Mouse (Mus musculus): ENCODE measurements around the gene Muc15. TPM values are rescaled to one million over a fixed set of nuclear protein-coding genes. Genes with fewer than 3 reads are reported as not detected.

Muc15 gene
- polyA plus RNA-seq, 1 experiment, result 0.25 TPM

- H3K27ac ChIP-seq (ENCODE audit: control insufficient read depth, insufficient read depth, low read depth, low read length), result no peak overlapping the region
- no peak overlapping the region for H3K4me3 ChIP-seq (ENCODE audit: control insufficient read depth, low read depth, low read length)
- no peaks in the 10 kb centered on the region for H3K4me1 ChIP-seq (ENCODE audit: control insufficient read depth, insufficient read depth, low read length)
- H3K27me3 ChIP-seq (ENCODE audit: control insufficient read depth, insufficient read depth, low read length), result no peaks in the 10 kb centered on the region
- H3K36me3 ChIP-seq (ENCODE audit: control insufficient read depth, insufficient read depth, low read length), result no peaks in the 10 kb centered on the region
- TF ChIP-seq CTCF (IDR thresholded peaks at IDR 0.05; ENCODE audit: control insufficient read depth, insufficient read depth, insufficient replicate concordance, low read depth, low read length) (no peak), POLR2A (IDR thresholded peaks at IDR 0.05; ENCODE audit: control insufficient read depth, low read depth, low read length) (no peak)
Measured at GRCm38 (mm10) chr2:110737981-110738380, 16.8 kb downstream of the Muc15 start.

DNA sequence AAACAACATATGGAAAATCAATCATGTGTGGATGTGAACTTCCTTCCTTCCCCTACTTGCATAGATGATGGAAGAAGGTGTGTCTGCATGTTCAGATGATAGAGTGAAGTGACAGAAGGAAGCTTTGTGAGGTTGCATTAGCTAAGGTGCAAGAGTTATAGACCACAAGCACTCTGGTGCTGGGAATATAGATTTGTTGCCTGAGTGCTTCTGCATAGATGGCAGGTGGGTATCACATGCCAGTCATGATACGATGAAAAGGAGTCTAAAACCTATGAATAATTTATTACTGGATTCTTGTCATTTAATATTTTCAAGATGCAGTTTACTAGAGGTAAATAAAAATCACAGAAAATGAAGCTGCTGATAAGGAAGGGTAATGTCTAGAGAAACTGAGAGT lies 18.6 kb downstream of the Muc15 start:
- Histone ChIP-seq H3K27me3 (ENCODE audit: control insufficient read depth, insufficient read depth, low read length) (no peaks in the 10 kb centered on the region), H3K4me3 (ENCODE audit: control insufficient read depth, low read depth, low read length) (no peak overlapping the region), H3K36me3 (ENCODE audit: control insufficient read depth, insufficient read depth, low read length) (no peaks in the 10 kb centered on the region), H3K27ac (ENCODE audit: control insufficient read depth, insufficient read depth, low read depth, low read length) (no peak overlapping the region), H3K4me1 (ENCODE audit: control insufficient read depth, insufficient read depth, low read length) (no peaks in the 10 kb centered on the region)
- no peak for TF ChIP-seq CTCF (IDR thresholded peaks at IDR 0.05; ENCODE audit: control insufficient read depth, insufficient read depth, insufficient replicate concordance, low read depth, low read length)
- TF ChIP-seq POLR2A (IDR thresholded peaks at IDR 0.05; ENCODE audit: control insufficient read depth, low read depth, low read length), result no peak

- Histone ChIP-seq H3K36me3 (ENCODE audit: control insufficient read depth, insufficient read depth, low read length) (no peaks in the 10 kb centered on the region), H3K27ac (ENCODE audit: control insufficient read depth, insufficient read depth, low read depth, low read length) (no peak overlapping the region), H3K4me1 (ENCODE audit: control insufficient read depth, insufficient read depth, low read length) (no peaks in the 10 kb centered on the region), H3K27me3 (ENCODE audit: control insufficient read depth, insufficient read depth, low read length) (no peaks in the 10 kb centered on the region), H3K4me3 (ENCODE audit: control insufficient read depth, low read depth, low read length) (no peak overlapping the region)
- TF ChIP-seq CTCF (IDR thresholded peaks at IDR 0.05; ENCODE audit: control insufficient read depth, insufficient read depth, insufficient replicate concordance, low read depth, low read length), result no peak
- no peak for TF ChIP-seq POLR2A (IDR thresholded peaks at IDR 0.05; ENCODE audit: control insufficient read depth, low read depth, low read length)
Measured at GRCm38 (mm10) chr2:110740493-110740892, 19.4 kb downstream of the Muc15 start.

GRCm38 (mm10) chr2:110757556-110757955 lies 36.4 kb downstream of the Muc15 start:
- no peak overlapping the region for H3K27ac ChIP-seq (ENCODE audit: control insufficient read depth, insufficient read depth, low read depth, low read length)
- no peak overlapping the region for H3K4me3 ChIP-seq (ENCODE audit: control insufficient read depth, low read depth, low read length)
- no peak for TF ChIP-seq POLR2A (IDR thresholded peaks at IDR 0.05; ENCODE audit: control insufficient read depth, low read depth, low read length)
- TF ChIP-seq CTCF (IDR thresholded peaks at IDR 0.05; ENCODE audit: control insufficient read depth, insufficient read depth, insufficient replicate concordance, low read depth, low read length), result no peak
- H3K27me3 ChIP-seq (ENCODE audit: control insufficient read depth, insufficient read depth, low read length), result no peaks in the 10 kb centered on the region
- no peaks in the 10 kb centered on the region for H3K36me3 ChIP-seq (ENCODE audit: control insufficient read depth, insufficient read depth, low read length)
- H3K4me1 ChIP-seq (ENCODE audit: control insufficient read depth, insufficient read depth, low read length), result no peaks in the 10 kb centered on the region

GRCm38 (mm10) chr2:110759434-110759833 lies 38.3 kb downstream of the Muc15 start:
- H3K27ac ChIP-seq (ENCODE audit: control insufficient read depth, insufficient read depth, low read depth, low read length), result no peak overlapping the region
- no peaks in the 10 kb centered on the region for H3K27me3 ChIP-seq (ENCODE audit: control insufficient read depth, insufficient read depth, low read length)
- no peak for TF ChIP-seq POLR2A (IDR thresholded peaks at IDR 0.05; ENCODE audit: control insufficient read depth, low read depth, low read length)
- TF ChIP-seq CTCF (IDR thresholded peaks at IDR 0.05; ENCODE audit: control insufficient read depth, insufficient read depth, insufficient replicate concordance, low read depth, low read length), result no peak
- H3K36me3 ChIP-seq (ENCODE audit: control insufficient read depth, insufficient read depth, low read length), result no peaks in the 10 kb centered on the region
- H3K4me3 ChIP-seq (ENCODE audit: control insufficient read depth, low read depth, low read length), result no peak overlapping the region
- H3K4me1 ChIP-seq (ENCODE audit: control insufficient read depth, insufficient read depth, low read length), result no peaks in the 10 kb centered on the region

DNA sequence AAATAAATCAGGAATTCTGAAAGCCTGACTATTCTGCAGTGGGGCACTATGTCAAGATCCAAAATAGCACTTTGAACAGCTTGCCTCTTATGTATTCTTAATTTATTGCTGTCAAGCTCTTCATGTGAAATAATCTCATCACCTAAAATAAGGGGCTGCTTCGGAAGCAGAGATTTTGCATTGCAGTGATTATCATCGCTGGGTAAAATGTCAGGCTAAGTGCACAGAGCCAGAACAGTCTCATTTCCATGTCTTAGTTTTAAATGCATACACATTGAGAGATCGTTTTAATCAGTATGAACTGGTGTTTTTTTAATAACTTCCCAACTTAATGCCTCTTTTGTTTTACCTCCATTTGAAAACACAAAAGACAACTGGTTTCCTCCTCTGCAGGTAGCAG lies 66.3 kb downstream of the Muc15 start:
- Histone ChIP-seq H3K4me1 (ENCODE audit: control insufficient read depth, insufficient read depth, low read length) (no peaks in the 10 kb centered on the region), H3K27me3 (ENCODE audit: control insufficient read depth, insufficient read depth, low read length) (no peaks in the 10 kb centered on the region), H3K27ac (ENCODE audit: control insufficient read depth, insufficient read depth, low read depth, low read length) (no peak overlapping the region), H3K36me3 (ENCODE audit: control insufficient read depth, insufficient read depth, low read length) (no peaks in the 10 kb centered on the region), H3K4me3 (ENCODE audit: control insufficient read depth, low read depth, low read length) (no peak overlapping the region)
- TF ChIP-seq CTCF (IDR thresholded peaks at IDR 0.05; ENCODE audit: control insufficient read depth, insufficient read depth, insufficient replicate concordance, low read depth, low read length) (no peak), POLR2A (IDR thresholded peaks at IDR 0.05; ENCODE audit: control insufficient read depth, low read depth, low read length) (no peak)

Other genes with a start within 250 kb of the Muc15 start
- not detected in 2 replicates for gene Slc5a12, start 124.0 kb upstream of the Muc15 start, polyA plus RNA-seq (2012; rRNA removed)
- 0.07 TPM in 2 replicates for gene Ano3, start 229.6 kb downstream of the Muc15 start, polyA plus RNA-seq (2012; rRNA removed)

Data from testis, adult 2 months (tissue).